Mouse (Mus musculus): ENCODE measurements at regions not wholly inside any gene's neighbourhood (a gene's known extent, or its start where the extent isn't known, plus 50 kb on each side); places are given as distances from the start of the nearest gene placed in this dataset.

DNA sequence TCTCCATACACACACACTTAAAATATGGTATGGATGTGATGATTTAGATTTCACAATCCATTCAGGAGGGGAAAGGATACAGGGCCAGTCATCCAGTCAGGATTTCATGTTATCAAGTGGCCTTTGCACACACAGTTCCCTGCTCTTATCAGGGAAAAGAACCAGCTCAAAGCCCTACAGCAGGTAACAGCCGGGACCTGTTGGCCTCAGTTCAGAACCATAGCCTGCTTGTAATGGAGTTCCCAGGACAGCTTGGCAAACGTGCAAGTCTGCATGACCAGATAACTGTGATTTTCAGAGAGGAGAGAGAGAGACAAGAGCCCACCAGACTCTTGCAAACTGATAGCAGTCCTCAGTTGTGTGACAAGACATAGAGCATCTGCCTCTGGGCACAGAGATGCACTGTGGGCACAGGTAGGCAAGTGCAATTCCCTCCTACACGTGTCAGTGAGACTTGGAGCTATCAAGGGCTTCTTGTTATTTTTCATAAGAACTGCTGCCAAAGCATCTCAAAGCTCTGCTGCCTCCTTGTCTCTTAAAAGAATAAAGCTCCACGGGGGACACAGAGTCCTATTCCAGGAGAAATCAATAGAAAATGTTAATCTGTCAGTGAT lies 74.9 kb upstream of the Peli1 start:
- in situ Hi-C loops (cut with MboI; ENCODE audit: low pct_unique_long_range_greater_than_20kb in 1 of 2, low sequenced_read_pairs in 2 of 2, unreplicated experiment in 1 of 2): no loop called here

DNA sequence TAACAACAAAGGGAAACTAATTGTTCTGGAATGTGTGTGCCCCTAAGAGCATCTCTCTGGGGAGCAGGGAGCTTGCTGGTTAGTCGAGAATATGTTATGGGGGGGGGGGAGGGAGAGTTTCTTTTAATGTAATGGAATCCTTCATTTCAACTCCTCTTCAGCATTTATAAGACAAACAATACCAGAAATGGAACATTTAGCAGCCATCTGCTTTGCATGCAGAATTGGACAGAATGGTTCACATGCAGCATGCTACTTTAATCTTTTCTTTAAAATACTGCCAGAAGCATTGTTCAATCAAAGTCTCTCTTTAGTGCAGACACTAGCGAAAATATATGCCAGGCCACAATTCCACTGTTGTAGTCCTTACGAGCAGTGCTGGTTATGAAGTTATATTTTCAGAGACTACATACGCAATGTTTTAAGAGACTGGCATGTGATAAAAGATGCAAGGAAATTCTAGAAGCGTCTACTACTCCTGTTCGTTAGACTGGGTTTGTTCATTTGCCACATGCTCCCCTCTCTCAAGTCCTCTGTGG lies 74.2 kb upstream of the Peli1 start:
- in situ Hi-C loops (cut with MboI; ENCODE audit: low pct_unique_long_range_greater_than_20kb in 1 of 2, low sequenced_read_pairs in 2 of 2, unreplicated experiment in 1 of 2): no loop called here

DNA sequence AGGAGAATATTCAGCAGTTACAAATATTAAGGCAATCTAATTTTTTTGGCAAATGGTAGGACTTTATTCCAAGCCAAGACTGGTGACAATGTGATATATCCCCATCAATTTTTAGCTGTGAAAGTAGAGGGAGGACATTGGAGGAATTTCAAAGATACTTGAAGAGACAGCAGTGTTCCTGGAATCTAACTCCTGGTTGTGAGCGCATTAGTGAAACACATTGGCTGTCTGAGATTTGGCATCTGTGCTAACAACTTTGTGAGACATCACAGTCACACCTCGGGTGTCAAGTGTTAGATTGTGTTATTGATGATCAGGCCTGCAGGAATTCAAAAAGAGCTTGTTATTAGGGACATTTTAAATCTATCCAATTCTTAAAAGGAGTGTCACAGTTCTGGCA lies 71.3 kb upstream of the Peli1 start:
- in situ Hi-C loops (cut with MboI; ENCODE audit: low pct_unique_long_range_greater_than_20kb in 1 of 2, low sequenced_read_pairs in 2 of 2, unreplicated experiment in 1 of 2): no loop called here

DNA sequence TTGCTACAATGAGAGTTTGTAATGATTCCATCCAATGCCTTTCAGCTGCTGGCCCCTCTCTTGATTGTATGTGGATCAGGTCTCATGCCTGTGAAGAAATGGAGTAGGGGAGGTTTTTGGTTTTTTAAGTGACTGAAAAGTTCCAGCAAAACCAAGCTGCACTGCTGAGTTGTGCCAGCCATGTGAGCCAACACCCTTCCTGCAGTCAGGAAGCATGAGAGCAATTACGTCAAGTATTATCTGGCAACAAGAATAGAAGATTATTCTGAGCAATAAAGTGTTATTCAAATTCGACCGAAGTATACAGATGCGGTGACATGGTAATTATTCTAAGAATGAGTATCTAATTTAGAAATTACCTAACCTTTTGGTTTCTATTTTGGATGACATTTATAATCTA lies 67.0 kb upstream of the Peli1 start:
- in situ Hi-C loops (cut with MboI; ENCODE audit: low pct_unique_long_range_greater_than_20kb in 1 of 2, low sequenced_read_pairs in 2 of 2, unreplicated experiment in 1 of 2): no loop called here

DNA sequence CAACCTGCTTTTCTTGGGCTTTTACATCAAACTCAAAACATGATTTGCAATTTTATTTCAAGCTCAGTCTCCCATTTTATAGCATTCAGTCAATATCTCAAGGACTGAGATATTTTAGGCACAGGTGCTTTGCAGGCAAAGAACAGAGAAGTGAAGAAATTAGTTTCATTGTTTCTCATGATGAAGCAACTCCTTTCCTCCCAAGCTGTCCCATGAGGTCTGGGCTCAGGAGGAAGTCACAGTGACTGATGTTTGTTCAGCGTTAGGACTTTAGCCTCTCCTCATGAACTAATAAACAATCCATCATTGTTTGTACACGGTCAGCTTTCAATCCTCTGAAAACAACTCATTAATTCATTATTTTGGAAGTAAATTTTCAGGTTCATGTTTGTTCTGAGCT lies 66.6 kb upstream of the Peli1 start:
- in situ Hi-C loops (cut with MboI; ENCODE audit: low pct_unique_long_range_greater_than_20kb in 1 of 2, low sequenced_read_pairs in 2 of 2, unreplicated experiment in 1 of 2): no loop called here

DNA sequence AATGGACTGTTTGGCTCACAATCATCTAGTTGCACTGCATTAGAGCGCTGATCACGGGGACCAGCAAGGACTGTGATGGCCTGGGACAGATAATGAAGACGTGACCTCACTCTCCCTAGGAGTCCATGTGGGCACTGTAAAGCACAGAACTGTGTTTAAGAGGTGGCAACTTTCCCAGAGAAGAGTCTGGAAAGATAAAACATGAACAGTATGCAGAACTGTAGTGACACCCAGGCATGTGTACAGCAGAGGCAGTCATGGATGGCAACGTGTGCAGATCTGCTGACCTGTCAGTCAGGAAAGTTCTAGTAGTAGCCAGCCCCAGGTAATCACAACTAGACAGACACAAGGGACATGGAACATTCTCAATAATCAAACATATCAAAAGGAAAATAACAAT lies 63.8 kb upstream of the Peli1 start:
- in situ Hi-C loops (cut with MboI; ENCODE audit: low pct_unique_long_range_greater_than_20kb in 1 of 2, low sequenced_read_pairs in 2 of 2, unreplicated experiment in 1 of 2): no loop called here

DNA sequence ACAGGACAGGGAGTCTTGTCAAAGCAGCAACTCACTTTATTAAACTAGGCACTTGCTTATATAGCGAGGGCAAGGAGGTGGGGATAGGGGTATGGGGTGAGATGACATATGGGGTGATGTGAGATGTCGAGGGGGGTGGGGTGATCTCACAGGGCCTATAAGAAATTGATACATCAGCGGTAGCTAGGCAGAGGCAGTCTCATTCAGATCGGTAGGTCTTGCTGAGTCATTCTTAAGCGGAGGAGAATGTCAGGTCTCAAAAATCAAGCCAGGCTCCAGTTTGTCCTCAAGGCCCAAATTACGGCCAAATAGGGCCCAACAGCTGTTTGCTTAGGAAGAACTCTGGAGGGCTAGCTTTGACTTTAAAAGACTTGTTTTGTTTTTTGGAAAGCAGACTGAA lies 60.7 kb upstream of the Peli1 start:
- in situ Hi-C loops (cut with MboI; ENCODE audit: low pct_unique_long_range_greater_than_20kb in 1 of 2, low sequenced_read_pairs in 2 of 2, unreplicated experiment in 1 of 2): no loop called here

DNA sequence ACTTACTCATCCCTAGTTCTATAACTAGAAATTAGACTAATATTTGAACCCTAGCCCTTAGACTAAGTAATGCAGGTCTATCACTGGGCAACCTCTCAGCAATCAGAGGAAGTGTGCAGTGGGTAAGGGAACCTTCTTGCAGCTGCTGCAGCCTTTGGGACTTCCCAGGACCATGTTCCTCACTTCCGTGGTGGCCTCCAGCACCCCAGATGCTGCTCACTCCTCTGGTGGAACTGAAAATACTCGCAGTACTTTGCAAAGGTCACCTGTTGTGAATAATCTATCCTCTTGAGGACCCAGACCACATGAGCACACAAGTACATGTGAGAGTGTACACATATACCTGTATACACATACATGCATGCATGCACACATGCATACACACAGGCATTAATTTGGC lies 59.3 kb upstream of the Peli1 start:
- in situ Hi-C loops (cut with MboI; ENCODE audit: low pct_unique_long_range_greater_than_20kb in 1 of 2, low sequenced_read_pairs in 2 of 2, unreplicated experiment in 1 of 2): no loop called here

DNA sequence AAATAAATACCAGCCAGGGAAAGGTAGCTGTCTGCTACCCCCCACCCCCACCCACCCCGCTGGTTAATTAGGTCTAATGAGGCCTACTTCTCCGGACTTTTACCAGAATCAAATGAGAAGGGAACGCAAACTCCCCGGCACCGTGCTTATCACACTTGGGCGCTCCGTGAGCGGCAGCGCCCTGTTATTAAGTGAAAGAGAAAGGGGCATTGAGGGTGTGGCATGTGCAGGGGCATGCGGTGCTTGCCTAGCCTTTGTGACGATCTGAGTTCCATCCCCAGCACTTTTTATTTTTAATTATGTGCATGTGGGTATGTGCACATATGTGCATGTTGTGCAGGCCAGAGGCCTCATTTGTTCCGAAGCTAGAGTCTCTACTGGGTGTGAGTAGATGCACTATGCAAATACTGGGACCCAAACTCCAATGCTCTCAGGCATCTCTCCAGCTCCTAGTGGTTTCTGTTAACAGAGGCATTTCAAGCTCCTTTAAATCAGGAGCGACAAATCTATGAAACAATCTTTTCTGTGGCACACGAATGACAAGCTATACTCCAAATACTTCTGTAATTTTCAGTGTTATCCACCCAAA lies 57.8 kb upstream of the Peli1 start:
- in situ Hi-C loops (cut with MboI; ENCODE audit: low pct_unique_long_range_greater_than_20kb in 1 of 2, low sequenced_read_pairs in 2 of 2, unreplicated experiment in 1 of 2): no loop called here

DNA sequence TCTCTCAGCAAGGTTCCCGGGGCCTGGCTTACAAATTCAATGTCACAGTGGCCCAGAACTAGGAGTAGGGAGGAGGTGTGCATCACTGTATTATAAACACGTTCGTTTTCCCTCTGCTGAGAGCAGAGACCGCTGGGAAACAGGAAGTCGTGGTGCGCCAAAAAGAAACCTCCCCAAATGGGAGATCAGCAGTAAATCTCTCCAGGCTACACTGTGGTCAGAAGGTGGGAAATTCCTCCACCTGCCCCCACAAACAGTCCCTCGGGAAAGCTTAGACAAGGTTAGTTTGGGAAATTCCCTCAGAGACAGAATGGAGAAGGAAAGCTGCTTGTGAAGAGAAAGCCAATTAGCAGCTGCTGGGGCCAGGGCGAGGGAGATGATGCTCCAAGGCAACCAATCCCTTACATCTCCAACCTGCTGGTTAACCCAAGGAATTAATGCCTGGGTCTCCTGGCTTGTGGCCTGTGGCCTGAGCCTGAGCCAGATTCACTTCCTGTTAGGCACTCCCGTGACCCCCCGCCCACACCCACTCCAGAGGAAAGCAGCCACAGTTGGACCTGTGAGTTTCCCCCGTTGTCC lies 57.2 kb upstream of the Peli1 start:
- in situ Hi-C loops (cut with MboI; ENCODE audit: low pct_unique_long_range_greater_than_20kb in 1 of 2, low sequenced_read_pairs in 2 of 2, unreplicated experiment in 1 of 2): no loop called here

DNA sequence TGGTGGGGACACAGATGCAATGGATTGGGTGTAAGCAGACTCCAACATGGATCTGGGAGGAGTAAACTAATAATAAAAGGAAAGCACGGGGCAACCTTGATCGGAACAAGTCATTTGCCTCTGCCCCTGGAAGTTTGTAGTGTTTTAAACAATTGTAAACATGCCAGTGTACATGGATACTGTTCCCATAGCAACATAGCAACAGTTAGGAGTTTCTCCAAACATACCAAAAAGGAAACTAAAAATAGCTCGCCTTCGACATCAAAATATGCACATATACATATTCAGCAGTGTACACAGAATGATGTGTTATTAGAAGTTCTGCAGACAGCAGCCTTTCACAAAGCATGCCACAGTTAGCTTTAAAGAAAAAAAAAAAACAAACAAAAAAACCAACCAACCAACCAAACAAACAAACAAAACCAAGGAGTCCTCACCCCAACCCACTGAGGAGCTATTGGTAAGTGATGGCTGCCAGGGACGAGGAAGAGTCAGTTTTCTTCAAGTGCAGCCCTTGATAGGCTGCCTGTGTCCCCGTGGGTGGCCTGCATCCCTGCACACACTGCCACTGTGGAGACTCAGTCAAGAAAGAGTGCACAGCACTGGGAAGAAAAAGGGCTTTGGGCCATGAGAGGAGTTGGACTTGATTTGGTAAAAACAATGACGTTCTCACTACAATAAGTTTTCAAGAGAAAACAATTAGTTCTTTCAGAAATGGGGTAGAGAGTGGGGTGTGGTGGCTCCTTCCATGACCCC lies 54.8 kb upstream of the Peli1 start:
- in situ Hi-C loops (cut with MboI; ENCODE audit: low pct_unique_long_range_greater_than_20kb in 1 of 2, low sequenced_read_pairs in 2 of 2, unreplicated experiment in 1 of 2): no loop called here

DNA sequence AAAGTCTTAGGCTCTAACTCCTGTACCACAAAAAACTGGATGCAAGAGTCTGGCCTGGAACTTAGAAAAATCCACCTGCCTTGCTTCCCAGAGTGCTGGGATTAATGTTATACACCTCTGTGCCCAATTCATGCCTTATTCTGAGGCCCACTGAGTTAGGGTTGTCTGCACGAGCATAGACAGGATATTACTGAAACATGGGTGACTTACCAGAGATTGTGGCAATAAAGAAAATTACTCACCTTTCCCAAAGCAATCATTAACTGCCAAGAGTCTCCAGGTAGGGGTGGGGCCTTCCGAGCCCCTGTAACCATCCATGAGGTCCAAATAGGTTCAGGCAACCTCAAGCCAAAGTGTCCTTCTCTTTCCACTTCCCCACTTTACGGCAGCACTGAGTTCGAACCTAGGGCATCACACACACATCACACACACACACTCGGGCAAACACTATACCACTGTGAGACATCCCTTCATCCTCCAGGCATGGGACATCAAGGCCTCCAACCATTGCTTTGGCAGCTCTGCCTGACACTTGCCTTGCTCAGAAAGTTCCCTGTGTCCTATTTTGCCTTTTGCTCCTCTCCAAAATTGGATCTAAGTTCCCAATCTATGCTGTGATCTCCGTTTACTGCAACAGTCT lies 53.7 kb upstream of the Peli1 start:
- in situ Hi-C loops (cut with MboI; ENCODE audit: low pct_unique_long_range_greater_than_20kb in 1 of 2, low sequenced_read_pairs in 2 of 2, unreplicated experiment in 1 of 2): no loop called here

DNA sequence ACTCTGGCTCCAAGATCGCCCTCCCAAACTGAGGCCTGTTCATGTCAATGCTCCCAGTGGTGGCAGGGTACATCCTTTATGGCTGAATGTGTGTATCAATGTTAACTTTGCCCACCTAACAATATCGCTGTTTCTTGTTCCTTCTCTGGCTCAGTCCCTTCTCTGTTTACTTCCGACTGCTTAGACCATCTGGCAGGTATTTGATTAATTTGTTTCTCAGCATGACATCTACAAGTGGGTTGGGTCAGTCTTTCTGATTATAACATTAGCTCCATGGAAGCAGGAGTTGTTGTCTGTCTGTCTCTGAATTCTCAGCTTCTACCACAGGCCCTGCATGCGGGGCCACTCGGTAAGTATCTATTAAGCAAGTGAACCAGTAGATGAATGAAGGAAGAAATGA lies 49.9 kb upstream of the Peli1 start:
- in situ Hi-C loops (cut with MboI; ENCODE audit: low pct_unique_long_range_greater_than_20kb in 1 of 2, low sequenced_read_pairs in 2 of 2, unreplicated experiment in 1 of 2): no loop called here
